Mouse (Mus musculus) bone marrow macrophage, adult 2 months (primary cell): Measurements from ENCODE around the gene Armc2.

Source experiments
- CTCF ChIP-seq: IDR thresholded peaks from 2 replicates; pipeline ENCODE4 v1.5.1; 2012; ENCODE audit warnings: low read depth, mild to moderate bottlenecking, low read length, moderate library complexity
- POLR2A ChIP-seq: IDR thresholded peaks from 2 replicates; pipeline ENCODE4 v1.6.1; 2012; ENCODE audit warnings: mild to moderate bottlenecking, low read depth, low read length, borderline replicate concordance

DNA sequence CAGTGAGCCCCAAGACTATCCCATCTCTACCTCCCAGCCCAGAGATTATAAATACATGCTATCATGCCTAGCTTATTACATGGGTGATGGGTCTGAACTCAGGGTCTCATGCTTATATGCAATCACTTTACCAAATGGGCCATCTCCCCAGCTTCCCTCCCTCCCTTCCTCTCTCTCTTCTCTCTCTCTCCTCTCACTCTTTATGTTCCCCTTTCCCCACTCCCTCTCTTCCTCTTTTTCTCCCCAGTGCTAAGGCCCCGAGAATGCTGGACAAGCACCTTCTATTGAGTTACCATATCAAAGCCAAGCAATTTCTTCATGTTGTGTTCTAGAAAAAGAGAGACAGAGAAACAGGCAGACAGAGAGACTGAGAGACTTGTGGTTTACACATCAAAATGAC is 14.7 kb downstream of the Armc2 start:
- TF ChIP-seq CTCF (no peak), POLR2A (no peak)
